Mouse (Mus musculus) heart, adult 2 months (tissue): ENCODE results near the gene Vdac1. TPM values are rescaled to one million over a fixed set of nuclear protein-coding genes. Genes with fewer than 3 reads are reported as not detected.
A peak's percentile ranks its signal among the peaks of the same experiment; 100 is the strongest.
"Not testable (repeated sequence)": the region's sequence is repeated elsewhere in the genome, so short reads cannot be mapped to it uniquely, and the experiment has no call there.

Source experiments
- DNase-seq, 2 experiments: peaks; one replicate each; pipeline ENCODE4 v3.0.0; 2021
- H3K27ac ChIP-seq: fragments of 200-600 bp; 2 replicates; pipeline ENCODE4 v1.8.1; 2022
- H3K27me3 ChIP-seq: fragments of 200-500 bp; 2 replicates; pipeline ENCODE4 v1.6.1; 2012; ENCODE audit warnings: mild to moderate bottlenecking, low read length, inconsistent platforms, mixed read lengths; ENCODE audit not compliant: control insufficient read depth, insufficient read depth
- H3K36me3 ChIP-seq: fragments of 200-500 bp; 2 replicates; pipeline ENCODE4 v1.6.1; 2012; ENCODE audit warnings: low read length, inconsistent platforms; ENCODE audit not compliant: control insufficient read depth, insufficient read depth
- H3K4me1 ChIP-seq: fragments of 200-500 bp; 2 replicates; pipeline ENCODE4 v1.6.1; 2011; ENCODE audit warnings: low read length; ENCODE audit not compliant: control insufficient read depth, insufficient read depth
- H3K4me3 ChIP-seq: fragments of 200-600 bp; 2 replicates; pipeline ENCODE4 v1.8.1; 2022
- H3K79me2 ChIP-seq: fragments of 200-500 bp; replicated peaks from 2 replicates; pipeline ENCODE4 v1.6.1; 2012; ENCODE audit warnings: mild to moderate bottlenecking, inconsistent platforms, low read length, moderate library complexity, mixed read lengths; ENCODE audit not compliant: control insufficient read depth, insufficient read depth
- H3K9ac ChIP-seq: fragments of 200-500 bp; 2 replicates; pipeline ENCODE4 v1.6.1; 2012; ENCODE audit warnings: low read depth, mild to moderate bottlenecking, control low read depth, inconsistent platforms, low read length, mixed read lengths
- CTCF ChIP-seq: fragments of 200-600 bp; IDR thresholded peaks from 2 replicates; pipeline ENCODE4 v1.8.1; 2022; ENCODE audit warnings: antibody characterized with exemption, mild to moderate bottlenecking, moderate library complexity
- EP300 ChIP-seq: fragments of 200-500 bp; IDR thresholded peaks from 2 replicates; pipeline ENCODE4 v1.6.1; 2011; ENCODE audit warnings: low read depth, low read length, control low read depth; ENCODE audit not compliant: insufficient read depth
- POLR2A ChIP-seq: fragments of 200-500 bp; IDR thresholded peaks from 2 replicates; pipeline ENCODE4 v1.6.1; 2011; ENCODE audit warnings: mild to moderate bottlenecking, low read depth, low read length, control low read depth; ENCODE audit not compliant: insufficient read depth
- WGBS: fragments of 180-500 bp; shearing (Covaris S2); methylation state at CpG from one replicate; pipeline ENCODE4 v1.1.7; 2018; 5-methylcytosine and 5-hydroxymethylcytosine counted together
- intact Hi-C: fragments of 180-260 bp; cut with DNase I; formaldehyde crosslinking; loops from one replicate; pipeline ENCODE4 v1.15.1; 2025
- polyA plus RNA-seq: library from polyadenylated mRNA; depleted of rRNA; stranded (reverse); fragments of >200 nt; gene quantifications from 2 replicates; pipeline ENCODE4 v1.2.3, GENCODE M21; 2012
- total RNA-seq, 2 experiments: library from RNA; stranded (reverse); gene quantifications; 2 replicates each; pipeline ENCODE4 v1.2.3; 2021

The Vdac1 gene
- total and polyA plus RNA-seq, 3 experiments, result 422 to 1,141 (median 987) TPM

GRCm38 (mm10) chr11:52355601-52356000 is 5.1 kb upstream of the Vdac1 start:
- no peaks in the 10 kb centered on the region for H3K79me2 ChIP-seq
- H3K4me3 ChIP-seq, result no peak overlapping the region
- H3K4me1 ChIP-seq, result peaks cover 10% of the 10 kb centered on the region
- peak; percentile 24; the same call in 1 of the 2 replicates for TF ChIP-seq CTCF
- no peak for TF ChIP-seq EP300
- TF ChIP-seq POLR2A, result no peak
- no peaks in the 10 kb centered on the region; the same call in 1 of the 2 replicates for H3K36me3 ChIP-seq
- no peaks in the 10 kb centered on the region for H3K27me3 ChIP-seq
- H3K27ac ChIP-seq, result no peak overlapping the region
- H3K9ac ChIP-seq, result no peak overlapping the region
- intact Hi-C loops, result no loop called here
- WGBS, result 84% methylated on average over 1 of the region's 1 CpGs
- DNase-seq, result no peak

GRCm38 (mm10) chr11:52357091-52357490 is 3.6 kb upstream of the Vdac1 start:
- 98% methylated on average over 5 of the region's 5 CpGs for WGBS
- H3K27ac ChIP-seq, H3K4me3 ChIP-seq, H3K79me2 ChIP-seq, intact Hi-C loops, H3K27me3 ChIP-seq, H3K4me1 ChIP-seq, H3K9ac ChIP-seq, H3K36me3 ChIP-seq, DNase-seq: not testable (repeated sequence)

GRCm38 (mm10) chr11:52358520-52358919 is 2.1 kb upstream of the Vdac1 start:
- WGBS, result 19% methylated on average over 4 of the region's 4 CpGs
- no peak overlapping the region for H3K27ac ChIP-seq
- H3K79me2 ChIP-seq, result no peaks in the 10 kb centered on the region; the same call in 1 of the 2 replicates
- H3K4me1 ChIP-seq, result peaks cover 12% of the 10 kb centered on the region
- H3K4me3 ChIP-seq, result no peak overlapping the region
- no peak overlapping the region for H3K9ac ChIP-seq
- intact Hi-C loops, result no loop called here
- no peaks in the 10 kb centered on the region; the same call in 1 of the 2 replicates for H3K36me3 ChIP-seq
- no peak for TF ChIP-seq POLR2A
- no peak for TF ChIP-seq CTCF
- no peak for TF ChIP-seq EP300
- no peaks in the 10 kb centered on the region for H3K27me3 ChIP-seq
- peak in 1 of 2 experiments; percentile 49 for DNase-seq

- 22% methylated on average over 22 of the region's 22 CpGs for WGBS
- Histone ChIP-seq H3K27me3 (no peaks in the 10 kb centered on the region), H3K79me2 (no peaks in the 10 kb centered on the region; the same call in 1 of the 2 replicates), H3K9ac (peak overlapping the region; percentile 93), H3K27ac (peak overlapping the region; percentile 98), H3K4me3 (peak overlapping the region; percentile 80), H3K4me1 (peaks cover 16% of the 10 kb centered on the region), H3K36me3 (no peaks in the 10 kb centered on the region; the same call in 1 of the 2 replicates)
- no peak; the same call in 1 of the 2 replicates for TF ChIP-seq POLR2A
- TF ChIP-seq EP300, result no peak
- TF ChIP-seq CTCF, result no peak
- intact Hi-C loops, result no loop called here
- DNase-seq, result no peak
These were observed 782 bp upstream of the Vdac1 start for GRCm38 (mm10) chr11:52359686-52360470.

GRCm38 (mm10) chr11:52361287-52361921 is 744 bp downstream of the Vdac1 start:
- H3K9ac ChIP-seq, result peak overlapping the region; percentile 93
- no peaks in the 10 kb centered on the region for H3K27me3 ChIP-seq
- H3K27ac ChIP-seq, result peak overlapping the region; percentile 98
- TF ChIP-seq EP300, result no peak
- TF ChIP-seq POLR2A, result no peak
- TF ChIP-seq CTCF, result no peak
- intact Hi-C loops, result no loop called here
- no peaks in the 10 kb centered on the region; the same call in 1 of the 2 replicates for H3K36me3 ChIP-seq
- H3K4me3 ChIP-seq, result peak overlapping the region; percentile 80
- under 1% methylated on average over 42 of the region's 47 CpGs for WGBS
- no peaks in the 10 kb centered on the region; the same call in 1 of the 2 replicates for H3K79me2 ChIP-seq
- DNase-seq, result peak in 1 of 2 experiments; percentile 75
- peaks cover 22% of the 10 kb centered on the region for H3K4me1 ChIP-seq

GRCm38 (mm10) chr11:52364376-52364775 is 3.7 kb downstream of the Vdac1 start:
- DNase-seq, result no peak
- Histone ChIP-seq H3K79me2 (peaks cover 6% of the 10 kb centered on the region), H3K9ac (no peak overlapping the region), H3K27me3 (no peaks in the 10 kb centered on the region), H3K4me3 (no peak overlapping the region; the same call in 1 of the 2 replicates), H3K27ac (peak overlapping the region; percentile 98), H3K36me3 (peaks cover 9% of the 10 kb centered on the region), H3K4me1 (peaks cover 27% of the 10 kb centered on the region)
- 63% methylated on average over 2 of the region's 2 CpGs for WGBS
- TF ChIP-seq POLR2A, result no peak
- TF ChIP-seq EP300, result no peak
- no peak for TF ChIP-seq CTCF
- intact Hi-C loops, result loop anchor here (1.0 kb wide), 1 partner anchor 10 kb away; no protein-coding TSS in a partner anchor
